Mouse (Mus musculus) hindbrain, postnatal 0 days (tissue): ENCODE data around the gene Wdr45b. TPM values are rescaled to one million over a fixed set of nuclear protein-coding genes. Genes with fewer than 3 reads are reported as not detected.

ENCODE experiments used
- ATAC-seq: fragments of 200-750 bp; cut with Nextera tagmentation; 2 replicates; pipeline ENCODE4 v1.8.0; 2017; ENCODE audit warnings: mild to moderate bottlenecking, moderate TSS enrichment, moderate library complexity
- DNase-seq: peaks from one replicate; pipeline ENCODE4 v3.0.0-alpha.2; 2015; ENCODE audit warnings: low spot score
- H3K27ac ChIP-seq: fragments of 300-500 bp; sonication (generic); 2 replicates; pipeline ENCODE4 v1.5.1; 2014; ENCODE audit warnings: mild to moderate bottlenecking
- H3K27me3 ChIP-seq: fragments of 300-500 bp; sonication (generic); 2 replicates; pipeline ENCODE4 v1.6.1; 2014; ENCODE audit warnings: low read length, mixed read lengths; ENCODE audit not compliant: insufficient read depth
- H3K36me3 ChIP-seq: fragments of 300-500 bp; sonication (generic); 2 replicates; pipeline ENCODE4 v1.6.1; 2014; ENCODE audit warnings: low read length, mixed read lengths; ENCODE audit not compliant: insufficient read depth
- H3K4me1 ChIP-seq: fragments of 300-500 bp; sonication (generic); 2 replicates; pipeline ENCODE4 v1.6.1; 2014; ENCODE audit warnings: antibody characterized with exemption, low read length, mixed read lengths; ENCODE audit not compliant: insufficient read depth
- H3K4me2 ChIP-seq: fragments of 300-500 bp; sonication (generic); 2 replicates; pipeline ENCODE4 v1.6.1; 2014; ENCODE audit warnings: low read depth, mild to moderate bottlenecking, low read length, moderate library complexity, mixed read lengths
- H3K4me3 ChIP-seq: fragments of 300-500 bp; sonication (generic); 2 replicates; pipeline ENCODE4 v1.5.1; 2014; ENCODE audit warnings: low read length
- H3K9ac ChIP-seq: fragments of 300-500 bp; sonication (generic); replicated peaks from 2 replicates; pipeline ENCODE4 v1.6.1; 2014; ENCODE audit warnings: mild to moderate bottlenecking, low read length, moderate library complexity, mixed read lengths
- H3K9me3 ChIP-seq: fragments of 300-500 bp; sonication (generic); 2 replicates; pipeline ENCODE4 v1.6.1; 2016; ENCODE audit warnings: low read length, mixed read lengths
- CTCF ChIP-seq: IDR thresholded peaks from 2 replicates; pipeline ENCODE4 v1.5.1; 2016; ENCODE audit warnings: antibody characterized with exemption, control low read depth, low read depth
- WGBS: fragments of 180-500 bp; shearing (Covaris S2); extraction: QIAGEN DNeasy Blood & Tissue Kit; methylation state at CpG from one replicate; pipeline ENCODE4 v1.1.7; 2014; 5-methylcytosine and 5-hydroxymethylcytosine counted together
- polyA plus RNA-seq: library from polyadenylated mRNA; unstranded; fragments of >200 nt; fragmentation: Nextera tagmentation; extraction: Ambion mirVana; gene quantifications from 2 replicates; pipeline ENCODE4 v1.2.1, GENCODE M21; 2015
- total RNA-seq: library from RNA; depleted of rRNA; stranded (reverse); fragments of >200 nt; gene quantifications from 2 replicates; pipeline ENCODE4 v1.2.3, GENCODE M21; 2014

Wdr45b gene
- total and polyA plus RNA-seq, 2 experiments from 2014 or later, result 77.9 to 88.7 TPM

- ATAC-seq (no peak), DNase-seq (no peak)
- 66% methylated on average over 6 of the region's 6 CpGs for WGBS
- Histone ChIP-seq H3K4me3 (no peak overlapping the region), H3K36me3 (no peaks in the 10 kb centered on the region), H3K4me1 (no peaks in the 10 kb centered on the region), H3K27ac (no peak overlapping the region), H3K9ac (no peak overlapping the region), H3K27me3 (no peaks in the 10 kb centered on the region), H3K4me2 (no peak overlapping the region), H3K9me3 (no peaks in the 10 kb centered on the region)
- no peak for TF ChIP-seq CTCF
Observed at GRCm38 (mm10) chr11:121373305-121373704, 19.1 kb upstream of the Wdr45b start.

GRCm38 (mm10) chr11:121370337-121370994 lies 16.2 kb upstream of the Wdr45b start:
- H3K9ac ChIP-seq, result no peak overlapping the region
- no peak overlapping the region for H3K4me2 ChIP-seq
- no peaks in the 10 kb centered on the region for H3K36me3 ChIP-seq
- H3K4me1 ChIP-seq, result no peaks in the 10 kb centered on the region
- H3K27me3 ChIP-seq, result no peaks in the 10 kb centered on the region
- H3K4me3 ChIP-seq, result no peak overlapping the region
- no peak overlapping the region for H3K27ac ChIP-seq
- no peaks in the 10 kb centered on the region for H3K9me3 ChIP-seq
- TF ChIP-seq CTCF, result no peak
- 84% methylated on average over 6 of the region's 6 CpGs for WGBS
- ATAC-seq (no peak), DNase-seq (no peak)

GRCm38 (mm10) chr11:121369622-121370021 lies 15.4 kb upstream of the Wdr45b start:
- peak; percentile 65 for TF ChIP-seq CTCF
- DNase-seq, result peak; percentile 54
- H3K9ac ChIP-seq, result no peak overlapping the region
- H3K27ac ChIP-seq, result no peak overlapping the region
- 64% methylated on average over 6 of the region's 6 CpGs for WGBS
- H3K9me3 ChIP-seq, result no peaks in the 10 kb centered on the region
- H3K4me2 ChIP-seq, result no peak overlapping the region
- no peak for ATAC-seq
- H3K36me3 ChIP-seq, result no peaks in the 10 kb centered on the region
- no peaks in the 10 kb centered on the region for H3K4me1 ChIP-seq
- H3K4me3 ChIP-seq, result no peak overlapping the region
- no peaks in the 10 kb centered on the region for H3K27me3 ChIP-seq

- Histone ChIP-seq H3K4me3 (no peak overlapping the region), H3K36me3 (no peaks in the 10 kb centered on the region)
- WGBS, result 81% methylated on average over 1 of the region's 1 CpGs
Observed at GRCm38 (mm10) chr11:121368731-121369130, 14.5 kb upstream of the Wdr45b start.

DNA sequence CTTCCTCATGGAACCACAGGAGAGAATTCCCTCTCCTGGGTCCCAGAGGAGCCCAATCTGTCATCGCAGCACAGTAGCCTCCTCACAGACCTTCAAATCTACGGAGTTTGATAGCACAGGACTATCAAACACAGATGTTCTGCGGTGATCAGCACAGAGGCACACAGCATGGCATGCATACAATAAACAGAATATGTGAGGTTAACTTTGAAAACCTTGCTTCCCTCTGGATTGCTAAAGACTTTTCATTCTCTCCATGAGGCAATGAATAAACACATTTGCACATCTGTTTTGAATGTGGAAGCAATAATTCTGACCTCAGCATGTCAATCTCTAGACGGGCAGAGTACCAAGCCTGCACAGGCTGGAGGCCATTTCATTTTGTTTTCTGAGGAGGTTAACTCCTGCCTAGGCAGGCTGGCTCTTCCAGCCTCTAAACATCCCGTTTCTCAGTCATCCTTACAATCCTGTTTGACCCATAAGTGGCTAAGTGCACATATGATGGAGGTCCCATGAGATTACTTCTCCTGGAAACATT lies 13.0 kb upstream of the Wdr45b start:
- TF ChIP-seq CTCF, result no peak
- H3K9ac ChIP-seq, result no peak overlapping the region
- no peaks in the 10 kb centered on the region for H3K4me1 ChIP-seq
- ATAC-seq, result no peak
- H3K36me3 ChIP-seq, result no peaks in the 10 kb centered on the region
- H3K4me3 ChIP-seq, result no peak overlapping the region
- no peak for DNase-seq
- H3K27me3 ChIP-seq, result no peaks in the 10 kb centered on the region
- WGBS, result 59% methylated on average over 5 of the region's 5 CpGs
- no peaks in the 10 kb centered on the region for H3K9me3 ChIP-seq
- no peak overlapping the region for H3K4me2 ChIP-seq
- H3K27ac ChIP-seq, result no peak overlapping the region

More at GRCm38 (mm10) chr11:121368731-121369130, 14.5 kb upstream of the Wdr45b start:
- H3K4me1 ChIP-seq, result no peaks in the 10 kb centered on the region
- no peak overlapping the region for H3K9ac ChIP-seq
- no peak for ATAC-seq
- H3K9me3 ChIP-seq, result no peaks in the 10 kb centered on the region
- no peaks in the 10 kb centered on the region for H3K27me3 ChIP-seq
- H3K4me2 ChIP-seq, result no peak overlapping the region
- TF ChIP-seq CTCF, result no peak
- no peak for DNase-seq
- H3K27ac ChIP-seq, result no peak overlapping the region

- WGBS, result 36% methylated on average over 5 of the region's 5 CpGs
- Histone ChIP-seq H3K9me3 (no peaks in the 10 kb centered on the region), H3K4me3 (no peak overlapping the region), H3K27ac (no peak overlapping the region), H3K9ac (no peak overlapping the region), H3K36me3 (no peaks in the 10 kb centered on the region), H3K4me2 (no peak overlapping the region), H3K4me1 (no peaks in the 10 kb centered on the region), H3K27me3 (no peaks in the 10 kb centered on the region)
- DNase-seq (no peak), ATAC-seq (no peak)
- TF ChIP-seq CTCF, result peak; percentile 39
Observed at GRCm38 (mm10) chr11:121362212-121362611, 8.0 kb upstream of the Wdr45b start.
